In genomic region chr8:8605621-8606020, GRCm38 (mm10) we compare ENCODE assay signal across 32 mouse cellular contexts. TPM values are rescaled to one million over a fixed set of nuclear protein-coding genes. Genes with fewer than 3 reads are reported as not detected.
DNase-seq lines count a peak whose midpoint lies in the region; ATAC-seq and TF ChIP-seq lines count a peak whose summit lies in the region.
"Had no signal": no experiment of that assay in that cellular context is flagged by ENCODE, and none has a peak within 500 bp of the region (broad histone marks: within the 10 kb centered on the region; RNA-seq: fewer than 3 reads in every experiment).

No protein-coding gene starts in this region.

- H3K27ac ChIP-seq in kidney, postnatal 0 days: no peak overlapping the region
- H3K27ac ChIP-seq: embryonic facial prominence, embryonic 13.5 days; heart, embryonic 13.5 days; hindbrain, embryonic 15.5 days; liver, embryonic 12.5 days; neural tube, embryonic 13.5 days; stomach, embryonic 15.5 days had no signal

- no peak overlapping the region for H3K4me2 ChIP-seq in kidney, postnatal 0 days (ENCODE audit: low read length)
- H3K4me2 ChIP-seq: embryonic facial prominence, embryonic 13.5 days; heart, embryonic 13.5 days; hindbrain, embryonic 15.5 days; liver, embryonic 12.5 days; midbrain, embryonic 11.5 days; neural tube, embryonic 13.5 days; stomach, embryonic 15.5 days had no signal

- no peak overlapping the region for H3K9ac ChIP-seq in kidney, postnatal 0 days (ENCODE audit: low read depth, low read length)
- H3K9ac ChIP-seq: embryonic facial prominence, embryonic 13.5 days; heart, embryonic 13.5 days; hindbrain, embryonic 15.5 days; liver, embryonic 12.5 days; liver, postnatal 0 days; neural tube, embryonic 13.5 days; stomach, embryonic 15.5 days had no signal

- 33% methylated on average over 4 of the region's 4 CpGs for WGBS in kidney, postnatal 0 days

- no peaks in the 10 kb centered on the region for H3K27me3 ChIP-seq in kidney, postnatal 0 days (ENCODE audit: insufficient read depth, low read length)
- H3K27me3 ChIP-seq: embryonic facial prominence, embryonic 13.5 days; heart, embryonic 13.5 days; hindbrain, embryonic 15.5 days; liver, embryonic 12.5 days; neural tube, embryonic 13.5 days; stomach, embryonic 15.5 days had no signal

- peak; percentile 29 for DNase-seq in kidney, postnatal 0 days (ENCODE audit: low spot score)
- no peak for DNase-seq in kidney, postnatal 10 days
- peak; percentile 81 for DNase-seq in Muller cell, postnatal 12 days (ENCODE audit: inconsistent ontology term)
- DNase-seq in fibroblast of lung, adult 2 months (ENCODE audit: low read depth): peak; percentile 36
- no peak for DNase-seq in ovary, postnatal 36 days (ENCODE audit: low spot score)
- no peak for DNase-seq in cerebellum, adult 11-12 months
- DNase-seq: adrenal gland, adult 8-10 months; cerebellum, adult 9-11 months; embryo, embryonic 11 days; gastrocnemius, postnatal 14 days; heart, postnatal 10 days; kidney, adult 11 months; kidney, postnatal 36 days; layer of hippocampus, postnatal 36 days; left cerebral cortex, postnatal 4 days; liver, postnatal 0 days; lung, postnatal 36 days; right cerebral cortex, postnatal 14 days; thymus, adult 2 months; thymus, postnatal 4 days had no signal

- 0 out of 2 replicates have a peak, but pooled peaks cover 4% of the 10 kb centered on the region for H3K4me1 ChIP-seq in kidney, postnatal 0 days (replicated peaks; ENCODE audit: insufficient read depth, low read length)
- H3K4me1 ChIP-seq: stomach, embryonic 15.5 days had no signal

- H3K4me3 ChIP-seq in kidney, postnatal 0 days (replicated peaks; ENCODE audit: low read depth, low read length): no peak overlapping the region
- H3K4me3 ChIP-seq: embryonic facial prominence, embryonic 13.5 days; erythroblast, embryonic 14.5 days; heart, embryonic 13.5 days; hindbrain, embryonic 15.5 days; liver, embryonic 12.5 days; neural tube, embryonic 13.5 days; stomach, embryonic 15.5 days had no signal

- H3K9me3 ChIP-seq in kidney, postnatal 0 days (replicated peaks; ENCODE audit: low read length): no peaks in the 10 kb centered on the region
- H3K9me3 ChIP-seq: embryonic facial prominence, embryonic 13.5 days; heart, embryonic 13.5 days; hindbrain, embryonic 15.5 days; liver, embryonic 12.5 days; neural tube, embryonic 13.5 days; stomach, embryonic 15.5 days had no signal

- H3K36me3 ChIP-seq in kidney, postnatal 0 days (ENCODE audit: insufficient read depth, low read length): no peaks in the 10 kb centered on the region
- H3K36me3 ChIP-seq: embryonic facial prominence, embryonic 13.5 days; heart, embryonic 13.5 days; hindbrain, embryonic 15.5 days; liver, embryonic 12.5 days; neural tube, embryonic 13.5 days; stomach, embryonic 15.5 days had no signal

- ATAC-seq in kidney, postnatal 0 days (replicated peaks; ENCODE audit: low FRiP score, low read depth): no peak
- ATAC-seq: activated CD4-positive, CD25-positive, alpha-beta regulatory T cell, adult 4 months; forebrain, embryonic 14.5 days; inflammation-experienced regulatory T-cells, adult 6 months; liver, embryonic 12.5 days; liver, postnatal 0 days; midbrain, embryonic 16.5 days had no signal

- no peak for TF ChIP-seq CTCF in kidney, postnatal 0 days (IDR thresholded peaks at IDR 0.05; ENCODE audit: low read depth)

RNA-seq across cellular contexts. Expression of gene Efnb2, which starts 55.4 kb away (rescaled TPM):
- polyA plus RNA-seq in kidney, postnatal 0 days (2015; fragmentation: Nextera tagmentation; extraction: Ambion mirVana): 24.0 and 27.4 TPM in 2 replicates

Comparison
In these comparisons a context has a peak if more than half of its experiments do, and no peak if none do; other contexts are left out.
1. DNase-seq: peak in kidney, postnatal 0 days (single experiment), Muller cell, postnatal 12 days (single experiment) and fibroblast of lung, adult 2 months (single experiment); none in kidney, postnatal 10 days (single experiment), ovary, postnatal 36 days (single experiment) and cerebellum, adult 11-12 months (single experiment).